Mouse (Mus musculus) heart, adult 2 months (tissue): Measurements from ENCODE around the gene Rbp2.

Experiments
- CTCF ChIP-seq: fragments of 200-600 bp; IDR thresholded peaks from 2 replicates; pipeline ENCODE4 v1.8.1; 2022; ENCODE audit warnings: antibody characterized with exemption, mild to moderate bottlenecking, moderate library complexity
- EP300 ChIP-seq: fragments of 200-500 bp; IDR thresholded peaks from 2 replicates; pipeline ENCODE4 v1.6.1; 2011; ENCODE audit warnings: low read depth, low read length, control low read depth; ENCODE audit not compliant: insufficient read depth
- POLR2A ChIP-seq: fragments of 200-500 bp; IDR thresholded peaks from 2 replicates; pipeline ENCODE4 v1.6.1; 2011; ENCODE audit warnings: mild to moderate bottlenecking, low read depth, low read length, control low read depth; ENCODE audit not compliant: insufficient read depth

- TF ChIP-seq POLR2A (no peak), CTCF (no peak), EP300 (no peak)
Observed at GRCm38 (mm10) chr9:98538017-98538712, 52.2 kb downstream of the Rbp2 start.
